Mouse (Mus musculus): ENCODE results near the gene Dusp6. TPM values are rescaled to one million over a fixed set of nuclear protein-coding genes. Genes with fewer than 3 reads are reported as not detected.
A peak's percentile ranks its signal among the peaks of the same experiment; 100 is the strongest.

Gene Dusp6
- polyA plus RNA-seq, 1 experiment: 50.9 TPM

DNA sequence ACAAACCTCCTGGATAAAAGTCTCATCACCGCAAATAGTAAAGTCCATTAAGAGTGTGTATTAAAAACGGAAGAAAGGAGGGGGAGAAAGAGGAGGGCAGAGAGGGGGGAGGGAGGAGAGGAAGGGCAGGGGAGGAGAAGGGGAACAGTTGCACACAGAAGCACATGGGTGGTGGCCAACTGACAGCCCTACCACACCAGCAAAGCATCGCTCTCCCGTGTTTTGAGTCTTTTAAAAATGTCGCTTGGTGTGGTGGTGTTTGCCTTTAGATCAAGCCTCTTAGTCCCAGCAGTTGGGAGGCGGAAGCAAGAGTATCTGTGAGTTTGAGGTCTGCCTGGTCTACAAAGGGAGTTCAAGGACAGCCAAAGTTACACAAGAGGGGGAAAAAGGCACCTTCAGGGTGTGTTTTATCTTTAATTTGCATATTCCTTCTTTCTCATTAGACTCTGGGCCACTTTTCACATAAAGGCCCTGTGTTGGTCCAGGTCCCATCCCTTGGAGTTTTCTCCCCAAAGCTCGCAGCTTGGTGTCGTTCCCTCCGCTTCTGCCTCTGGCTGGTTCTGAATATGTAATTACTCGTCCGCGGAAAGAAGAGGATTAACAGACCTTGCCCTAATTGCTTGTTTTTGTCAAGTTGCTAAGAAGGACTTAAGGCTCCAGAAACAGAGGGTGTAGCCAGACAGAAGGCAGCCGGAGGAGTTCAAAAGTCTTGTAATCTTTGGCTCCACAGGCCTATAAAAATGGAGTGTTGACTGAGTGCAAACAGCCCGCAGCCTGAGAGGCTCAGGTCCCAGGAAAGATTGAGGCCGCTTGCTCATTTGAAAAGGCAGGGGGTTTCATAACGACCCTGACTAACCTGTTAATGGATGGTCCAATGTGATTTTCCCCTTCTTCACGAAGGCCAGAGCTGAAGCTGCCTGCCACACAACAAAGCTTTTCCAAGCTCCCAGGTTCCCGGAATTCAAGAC lies 35.6 kb downstream of the Dusp6 start:
- Histone ChIP-seq H3K9ac (ENCODE audit: low read depth, poor library complexity, severe bottlenecking) (no peak overlapping the region), H3K9me3 (replicated peaks; ENCODE audit: control insufficient read depth, insufficient read depth, low read length, poor library complexity, severe bottlenecking) (no peaks in the 10 kb centered on the region), H3K4me1 (ENCODE audit: control insufficient read depth, insufficient read depth, low read length) (no peaks in the 10 kb centered on the region), H3K36me3 (ENCODE audit: control insufficient read depth, insufficient read depth, low read length, poor library complexity, severe bottlenecking) (no peaks in the 10 kb centered on the region), H3K27me3 (ENCODE audit: control insufficient read depth, insufficient read depth, low read length, poor library complexity, severe bottlenecking) (no peaks in the 10 kb centered on the region), H3K27ac (ENCODE audit: insufficient read depth, low read length) (no peak overlapping the region), H3K4me3 (ENCODE audit: low read depth, low read length) (no peak overlapping the region)
- TF ChIP-seq EP300 (IDR thresholded peaks at IDR 0.05; ENCODE audit: insufficient read depth, low read depth, low read length) (no peak), CTCF (IDR thresholded peaks at IDR 0.05; ENCODE audit: low read depth, low read length) (no peak), POLR2A (IDR thresholded peaks at IDR 0.05; ENCODE audit: insufficient read depth, low read length) (no peak)

DNA sequence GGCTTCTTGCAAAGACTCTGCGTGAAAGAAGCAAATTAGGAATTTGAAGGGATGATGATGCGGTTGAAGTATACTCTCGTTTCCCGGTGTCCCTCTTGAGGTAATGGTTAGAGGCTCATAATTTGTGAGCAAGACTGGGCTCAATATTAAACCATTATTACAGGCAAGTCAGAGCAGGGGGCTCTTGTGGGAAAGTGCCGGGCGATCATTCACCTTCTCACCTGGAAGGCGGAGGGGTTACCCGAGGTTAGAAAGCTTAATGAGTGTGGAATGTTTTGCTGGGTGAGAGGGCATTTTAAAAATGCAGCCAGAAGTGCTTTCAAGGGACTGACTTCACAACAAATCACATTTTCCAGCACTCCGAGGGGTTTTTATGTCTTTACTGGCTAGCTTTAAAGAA lies 36.3 kb downstream of the Dusp6 start:
- H3K4me1 ChIP-seq (ENCODE audit: control insufficient read depth, insufficient read depth, low read length): no peaks in the 10 kb centered on the region
- H3K9ac ChIP-seq (ENCODE audit: low read depth, poor library complexity, severe bottlenecking): 0 out of 2 replicates have a peak overlapping the region, but pooled peaks have one; percentile 17
- no peaks in the 10 kb centered on the region for H3K27me3 ChIP-seq (ENCODE audit: control insufficient read depth, insufficient read depth, low read length, poor library complexity, severe bottlenecking)
- H3K36me3 ChIP-seq (ENCODE audit: control insufficient read depth, insufficient read depth, low read length, poor library complexity, severe bottlenecking): no peaks in the 10 kb centered on the region
- no peak overlapping the region for H3K27ac ChIP-seq (ENCODE audit: insufficient read depth, low read length)
- TF ChIP-seq POLR2A (IDR thresholded peaks at IDR 0.05; ENCODE audit: insufficient read depth, low read length) (no peak), CTCF (IDR thresholded peaks at IDR 0.05; ENCODE audit: low read depth, low read length) (no peak), EP300 (IDR thresholded peaks at IDR 0.05; ENCODE audit: insufficient read depth, low read depth, low read length) (no peak)
- no peak overlapping the region for H3K4me3 ChIP-seq (ENCODE audit: low read depth, low read length)
- H3K9me3 ChIP-seq (replicated peaks; ENCODE audit: control insufficient read depth, insufficient read depth, low read length, poor library complexity, severe bottlenecking): no peaks in the 10 kb centered on the region

DNA sequence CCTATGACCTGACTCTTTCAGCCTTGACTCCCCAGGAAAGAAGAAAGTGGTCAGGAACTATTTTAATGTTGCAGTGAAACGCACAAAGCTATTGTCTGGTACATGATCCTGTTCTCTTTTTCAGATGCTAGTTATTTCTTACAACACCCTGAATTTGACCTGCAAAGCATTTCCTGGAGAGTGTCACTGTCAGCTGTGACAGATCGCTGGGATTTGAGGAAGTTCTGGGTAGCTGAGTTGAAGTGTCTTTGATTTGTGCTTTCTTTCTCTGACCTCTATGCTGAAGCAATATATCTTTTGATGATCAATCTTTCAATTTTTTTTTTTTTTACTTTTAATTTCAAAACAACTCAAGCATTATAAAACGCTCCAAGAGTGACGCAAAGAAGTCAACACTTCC lies 39.0 kb downstream of the Dusp6 start:
- H3K27ac ChIP-seq (ENCODE audit: insufficient read depth, low read length): no peak overlapping the region

DNA sequence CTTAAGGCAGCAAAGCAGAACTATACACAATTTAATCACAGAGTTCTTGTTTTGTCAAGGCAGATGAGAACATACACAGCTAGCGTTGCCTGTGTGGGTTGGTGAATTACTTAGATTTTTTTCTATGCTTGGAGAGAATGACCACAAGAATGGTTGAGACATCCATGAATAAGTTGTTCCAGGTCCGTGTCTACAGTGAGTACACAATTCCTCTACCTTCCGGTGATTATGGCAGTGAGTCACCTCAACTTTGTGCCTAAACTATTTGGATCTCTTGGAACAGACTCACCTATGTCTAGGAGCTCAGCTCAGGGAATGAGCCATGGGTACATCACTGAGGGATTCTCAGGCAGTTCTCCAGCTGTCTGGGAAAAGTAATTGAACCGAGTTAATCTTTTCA lies 45.8 kb downstream of the Dusp6 start:
- Histone ChIP-seq H3K36me3 (ENCODE audit: control insufficient read depth, insufficient read depth, low read length, poor library complexity, severe bottlenecking) (no peaks in the 10 kb centered on the region), H3K27me3 (ENCODE audit: control insufficient read depth, insufficient read depth, low read length, poor library complexity, severe bottlenecking) (no peaks in the 10 kb centered on the region), H3K9ac (ENCODE audit: low read depth, poor library complexity, severe bottlenecking) (no peak overlapping the region), H3K4me1 (ENCODE audit: control insufficient read depth, insufficient read depth, low read length) (no peaks in the 10 kb centered on the region), H3K27ac (ENCODE audit: insufficient read depth, low read length) (no peak overlapping the region), H3K4me3 (ENCODE audit: low read depth, low read length) (no peak overlapping the region), H3K9me3 (replicated peaks; ENCODE audit: control insufficient read depth, insufficient read depth, low read length, poor library complexity, severe bottlenecking) (no peaks in the 10 kb centered on the region)
- TF ChIP-seq EP300 (IDR thresholded peaks at IDR 0.05; ENCODE audit: insufficient read depth, low read depth, low read length) (no peak), POLR2A (IDR thresholded peaks at IDR 0.05; ENCODE audit: insufficient read depth, low read length) (no peak), CTCF (IDR thresholded peaks at IDR 0.05; ENCODE audit: low read depth, low read length) (no peak)

More for the DNA sequence above, 39.0 kb downstream of the Dusp6 start:
- no peaks in the 10 kb centered on the region for H3K9me3 ChIP-seq (replicated peaks; ENCODE audit: control insufficient read depth, insufficient read depth, low read length, poor library complexity, severe bottlenecking)
- TF ChIP-seq POLR2A (IDR thresholded peaks at IDR 0.05; ENCODE audit: insufficient read depth, low read length) (no peak), EP300 (IDR thresholded peaks at IDR 0.05; ENCODE audit: insufficient read depth, low read depth, low read length) (no peak), CTCF (IDR thresholded peaks at IDR 0.05; ENCODE audit: low read depth, low read length) (no peak)
- H3K27me3 ChIP-seq (ENCODE audit: control insufficient read depth, insufficient read depth, low read length, poor library complexity, severe bottlenecking): no peaks in the 10 kb centered on the region
- no peak overlapping the region for H3K9ac ChIP-seq (ENCODE audit: low read depth, poor library complexity, severe bottlenecking)
- no peaks in the 10 kb centered on the region for H3K36me3 ChIP-seq (ENCODE audit: control insufficient read depth, insufficient read depth, low read length, poor library complexity, severe bottlenecking)
- no peak overlapping the region for H3K4me3 ChIP-seq (ENCODE audit: low read depth, low read length)
- H3K4me1 ChIP-seq (ENCODE audit: control insufficient read depth, insufficient read depth, low read length): no peaks in the 10 kb centered on the region

DNA sequence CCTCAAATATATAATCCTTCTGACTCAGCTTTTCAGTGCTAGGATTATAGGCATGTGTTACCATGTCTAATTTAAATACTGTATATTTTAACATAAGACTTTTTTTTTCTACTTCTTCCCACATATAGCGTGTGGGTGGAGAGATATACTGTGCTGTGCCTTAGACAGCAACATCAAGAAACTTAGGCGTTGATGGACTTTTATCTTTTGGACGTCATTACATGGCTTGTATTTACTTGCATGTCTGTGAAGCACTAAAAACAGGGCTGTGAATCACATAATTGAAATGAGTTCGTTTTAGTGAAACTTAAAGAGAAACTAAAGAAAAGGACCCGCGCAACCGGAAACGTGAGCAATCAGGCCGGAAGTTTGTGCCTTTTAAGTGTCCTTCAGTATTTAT lies 46.6 kb downstream of the Dusp6 start:
- Histone ChIP-seq H3K9ac (ENCODE audit: low read depth, poor library complexity, severe bottlenecking) (no peak overlapping the region), H3K36me3 (ENCODE audit: control insufficient read depth, insufficient read depth, low read length, poor library complexity, severe bottlenecking) (no peaks in the 10 kb centered on the region), H3K4me1 (ENCODE audit: control insufficient read depth, insufficient read depth, low read length) (no peaks in the 10 kb centered on the region), H3K9me3 (replicated peaks; ENCODE audit: control insufficient read depth, insufficient read depth, low read length, poor library complexity, severe bottlenecking) (no peaks in the 10 kb centered on the region), H3K27me3 (ENCODE audit: control insufficient read depth, insufficient read depth, low read length, poor library complexity, severe bottlenecking) (no peaks in the 10 kb centered on the region), H3K27ac (ENCODE audit: insufficient read depth, low read length) (no peak overlapping the region), H3K4me3 (ENCODE audit: low read depth, low read length) (no peak overlapping the region)
- TF ChIP-seq POLR2A (IDR thresholded peaks at IDR 0.05; ENCODE audit: insufficient read depth, low read length) (no peak), CTCF (IDR thresholded peaks at IDR 0.05; ENCODE audit: low read depth, low read length) (no peak), EP300 (IDR thresholded peaks at IDR 0.05; ENCODE audit: insufficient read depth, low read depth, low read length) (no peak)

DNA sequence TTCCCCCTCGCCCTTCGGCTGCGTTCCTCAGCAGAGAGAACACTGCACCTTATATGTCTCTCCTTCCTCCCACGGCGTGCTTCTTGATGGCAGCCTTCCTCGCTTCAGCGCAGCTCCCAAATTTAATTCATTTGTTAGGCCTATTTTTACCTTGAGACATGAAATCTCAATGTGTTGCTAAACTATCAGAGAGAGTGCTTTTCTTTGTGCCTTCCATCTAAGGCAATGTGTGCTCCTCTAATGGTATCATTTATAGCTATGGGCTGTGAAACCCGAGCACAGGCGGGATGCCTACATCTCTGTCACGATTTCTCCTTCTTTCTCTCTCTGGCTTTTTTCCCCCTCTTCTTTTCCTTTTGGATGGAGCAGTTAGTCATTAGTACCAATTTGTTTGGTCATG lies 47.2 kb downstream of the Dusp6 start:
- TF ChIP-seq POLR2A (IDR thresholded peaks at IDR 0.05; ENCODE audit: insufficient read depth, low read length) (no peak), CTCF (IDR thresholded peaks at IDR 0.05; ENCODE audit: low read depth, low read length) (no peak), EP300 (IDR thresholded peaks at IDR 0.05; ENCODE audit: insufficient read depth, low read depth, low read length) (no peak)
- Histone ChIP-seq H3K27me3 (ENCODE audit: control insufficient read depth, insufficient read depth, low read length, poor library complexity, severe bottlenecking) (no peaks in the 10 kb centered on the region), H3K4me1 (ENCODE audit: control insufficient read depth, insufficient read depth, low read length) (no peaks in the 10 kb centered on the region), H3K9me3 (replicated peaks; ENCODE audit: control insufficient read depth, insufficient read depth, low read length, poor library complexity, severe bottlenecking) (no peaks in the 10 kb centered on the region), H3K27ac (ENCODE audit: insufficient read depth, low read length) (no peak overlapping the region), H3K36me3 (ENCODE audit: control insufficient read depth, insufficient read depth, low read length, poor library complexity, severe bottlenecking) (no peaks in the 10 kb centered on the region), H3K4me3 (ENCODE audit: low read depth, low read length) (no peak overlapping the region), H3K9ac (ENCODE audit: low read depth, poor library complexity, severe bottlenecking) (no peak overlapping the region)

Data from ES-Bruce4 (cell line).